Mouse (Mus musculus) layer of hippocampus, adult 2 months (tissue): ENCODE data around the gene Myt1l. TPM values are rescaled to one million over a fixed set of nuclear protein-coding genes. Genes with fewer than 3 reads are reported as not detected.

Source experiments
- DNase-seq, 2 experiments: peaks; one replicate each; pipeline ENCODE4 v3.0.0; 2022; ENCODE audit warnings: low spot score in 2 of 2
- H3K27ac ChIP-seq: fragments of 200-600 bp; 2 replicates; pipeline ENCODE4 v1.8.1; 2022
- H3K4me3 ChIP-seq: fragments of 200-600 bp; 2 replicates; pipeline ENCODE4 v1.8.1; 2022; ENCODE audit warnings: mild to moderate bottlenecking
- CTCF ChIP-seq: fragments of 200-600 bp; conservative IDR thresholded peaks from 2 replicates; pipeline ENCODE4 v1.8.1; 2022; ENCODE audit warnings: antibody characterized with exemption, mild to moderate bottlenecking, moderate library complexity
- total RNA-seq, 2 experiments: library from RNA; stranded (reverse); gene quantifications; 2 replicates each; pipeline ENCODE4 v1.2.3; 2021

Myt1l gene
- total RNA-seq, 2 experiments from 2014 or later = 228 to 229 TPM

DNA sequence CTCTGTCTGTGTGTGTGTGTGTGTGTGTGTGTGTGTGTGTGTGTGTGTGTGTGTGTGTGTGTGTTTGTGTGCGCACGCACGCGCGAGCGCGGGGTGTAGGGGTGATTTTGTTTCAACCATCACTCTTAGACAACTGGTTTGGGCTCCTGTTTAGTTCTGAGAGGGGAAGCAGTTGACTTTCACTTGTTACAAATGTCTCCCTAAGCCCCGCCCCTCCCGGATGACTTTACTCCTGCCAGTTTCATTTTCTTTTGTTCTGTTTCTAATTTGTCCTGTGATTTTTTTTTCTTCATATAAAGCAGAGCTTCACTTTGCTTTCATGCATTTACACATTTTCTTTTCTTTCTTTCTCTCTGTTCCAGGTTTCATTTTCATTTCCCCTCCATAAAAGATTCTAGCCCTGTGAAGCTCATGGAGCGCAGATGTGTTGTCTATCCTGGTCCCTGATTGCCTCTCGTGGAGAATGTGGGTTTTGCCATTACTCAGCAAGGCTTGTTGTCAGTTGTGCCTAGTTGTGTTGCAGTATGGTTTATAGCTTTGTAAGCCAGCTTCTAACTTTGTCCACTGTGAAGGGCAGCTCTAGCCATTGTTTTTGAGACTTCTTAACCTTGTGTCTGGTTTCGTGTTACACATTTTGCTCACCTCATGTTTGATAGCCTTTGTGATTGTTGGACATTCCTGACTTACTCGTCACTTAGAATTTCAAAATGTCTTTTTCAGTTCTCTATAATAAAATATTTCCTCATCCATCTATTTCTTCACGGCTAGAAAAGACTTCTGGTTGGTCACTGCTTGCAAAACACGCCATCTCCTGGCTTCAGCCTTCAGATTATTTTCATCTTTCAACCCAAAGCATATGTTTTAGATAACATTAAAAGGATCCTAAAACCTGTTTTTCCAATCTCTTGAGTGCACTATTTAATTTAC is 184.9 kb downstream of the Myt1l start:
- TF ChIP-seq CTCF = peak; percentile 58
- DNase-seq = no peak
- Histone ChIP-seq H3K27ac (no peak overlapping the region), H3K4me3 (no peak overlapping the region)

GRCm38 (mm10) chr12:29723722-29724338 is 195.6 kb downstream of the Myt1l start:
- TF ChIP-seq CTCF = 0 out of 2 replicates have a peak, but pooled peaks have one; percentile 7
- H3K27ac ChIP-seq = peak overlapping the region; percentile 90
- peak; percentile 73 to 86 for DNase-seq
- no peak overlapping the region for H3K4me3 ChIP-seq

DNA sequence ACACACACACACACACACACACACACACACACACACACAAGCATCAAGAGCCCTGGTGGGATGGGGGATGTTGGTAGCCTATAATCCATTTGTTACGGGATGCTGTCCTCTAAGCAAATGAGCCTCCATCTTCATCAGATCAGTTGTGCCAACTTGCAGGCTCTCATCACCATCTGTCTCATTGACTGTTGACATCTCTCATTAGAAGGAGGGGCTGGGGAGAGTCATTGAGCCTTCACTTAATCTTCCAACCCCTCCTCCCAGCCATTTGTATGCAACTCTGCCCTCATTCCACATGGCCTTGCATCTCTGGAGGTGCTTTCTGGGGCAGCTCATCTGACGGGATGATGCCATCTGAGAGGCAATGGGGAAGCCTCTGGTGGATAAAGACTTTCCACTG is 200.1 kb downstream of the Myt1l start:
- DNase-seq = no peak
- TF ChIP-seq CTCF = no peak
- no peak overlapping the region for H3K4me3 ChIP-seq
- H3K27ac ChIP-seq = no peak overlapping the region

GRCm38 (mm10) chr12:29740346-29741025 is 212.3 kb downstream of the Myt1l start:
- DNase-seq = peak; percentile 44 to 65
- peak overlapping the region; percentile 86 for H3K27ac ChIP-seq
- H3K4me3 ChIP-seq = no peak overlapping the region
- TF ChIP-seq CTCF = no peak

DNA sequence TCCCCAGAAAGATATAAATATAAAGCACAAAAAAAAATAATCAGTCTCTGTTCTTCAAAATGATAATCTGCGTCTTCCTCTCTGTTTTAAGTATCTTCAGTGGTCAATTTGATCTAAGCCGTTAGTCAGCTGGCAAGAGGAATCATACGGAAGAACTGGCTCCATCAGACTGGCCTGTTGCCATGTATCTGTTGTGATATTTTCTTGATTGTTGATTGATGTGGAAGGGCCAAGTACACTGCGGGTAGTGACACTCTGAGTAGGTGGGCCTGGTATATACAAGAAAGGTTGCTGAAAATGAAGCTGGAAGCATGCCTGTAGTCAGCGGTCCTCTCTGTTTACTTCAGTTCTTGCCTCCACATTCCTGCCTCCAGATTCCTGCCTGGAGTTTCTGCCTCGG is 213.0 kb downstream of the Myt1l start:
- H3K27ac ChIP-seq = peak overlapping the region; percentile 86
- DNase-seq = no peak
- TF ChIP-seq CTCF = no peak
- H3K4me3 ChIP-seq = no peak overlapping the region

GRCm38 (mm10) chr12:29750604-29751128 is 222.5 kb downstream of the Myt1l start:
- no peak for DNase-seq
- no peak for TF ChIP-seq CTCF
- no peak overlapping the region for H3K4me3 ChIP-seq
- H3K27ac ChIP-seq = 0 out of 2 replicates have a peak overlapping the region, but pooled peaks have one; percentile 43

- Histone ChIP-seq H3K4me3 (no peak overlapping the region), H3K27ac (peak overlapping the region; percentile 70)
- no peak for TF ChIP-seq CTCF
- DNase-seq = no peak
Observed at GRCm38 (mm10) chr12:29755086-29755871, 227.1 kb downstream of the Myt1l start.

DNA sequence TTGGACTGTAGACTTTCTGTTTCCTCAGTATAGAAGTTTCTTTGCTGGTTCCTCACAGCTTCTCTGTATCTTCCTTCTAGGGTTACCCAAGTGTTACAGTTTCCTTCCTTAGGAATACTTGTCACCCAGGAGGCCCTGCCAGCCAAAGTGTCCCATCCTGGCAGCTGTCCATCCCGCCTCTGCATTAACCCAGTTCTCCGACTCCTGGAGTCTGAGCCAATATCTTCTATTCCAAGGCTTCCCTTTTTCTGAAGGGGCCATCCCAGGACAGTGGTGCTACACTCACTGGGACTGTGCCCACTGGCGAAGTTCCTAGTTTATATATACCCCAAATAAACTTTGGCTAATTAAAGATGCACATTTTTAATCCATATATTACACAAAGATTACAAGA is 227.7 kb downstream of the Myt1l start:
- TF ChIP-seq CTCF = no peak
- no peak for DNase-seq
- Histone ChIP-seq H3K4me3 (no peak overlapping the region), H3K27ac (peak overlapping the region; percentile 70)

GRCm38 (mm10) chr12:29760611-29761010 is 232.4 kb downstream of the Myt1l start:
- no peak overlapping the region for H3K4me3 ChIP-seq
- DNase-seq = no peak
- peak overlapping the region; percentile 23; the same call in 1 of the 2 replicates for H3K27ac ChIP-seq
- no peak for TF ChIP-seq CTCF

GRCm38 (mm10) chr12:29766158-29766557 is 238.0 kb downstream of the Myt1l start:
- Histone ChIP-seq H3K4me3 (no peak overlapping the region), H3K27ac (peak overlapping the region; percentile 67)
- TF ChIP-seq CTCF = no peak
- DNase-seq = peak; percentile 55 to 63

GRCm38 (mm10) chr12:29771791-29772190 is 243.6 kb downstream of the Myt1l start:
- Histone ChIP-seq H3K27ac (peak overlapping the region; percentile 77), H3K4me3 (no peak overlapping the region)
- no peak; the same call in 1 of the 2 replicates for TF ChIP-seq CTCF
- DNase-seq = no peak

- DNase-seq = no peak
- peak overlapping the region; percentile 77 for H3K27ac ChIP-seq
Observed at GRCm38 (mm10) chr12:29772401-29772800, 244.2 kb downstream of the Myt1l start.

More at GRCm38 (mm10) chr12:29772401-29772800, 244.2 kb downstream of the Myt1l start:
- H3K4me3 ChIP-seq = no peak overlapping the region
- TF ChIP-seq CTCF = no peak
